Mouse (Mus musculus): ENCODE data around the gene Nup210.
"Not testable (repeated sequence)": the region's sequence is repeated elsewhere in the genome, so short reads cannot be mapped to it uniquely, and the experiment has no call there.

Gene Nup210

GRCm38 (mm10) chr6:91139846-91140245, 23.2 kb upstream of the Nup210 start:
- no peak for DNase-seq (ENCODE audit: low spot score in 2 of 2)

DNA sequence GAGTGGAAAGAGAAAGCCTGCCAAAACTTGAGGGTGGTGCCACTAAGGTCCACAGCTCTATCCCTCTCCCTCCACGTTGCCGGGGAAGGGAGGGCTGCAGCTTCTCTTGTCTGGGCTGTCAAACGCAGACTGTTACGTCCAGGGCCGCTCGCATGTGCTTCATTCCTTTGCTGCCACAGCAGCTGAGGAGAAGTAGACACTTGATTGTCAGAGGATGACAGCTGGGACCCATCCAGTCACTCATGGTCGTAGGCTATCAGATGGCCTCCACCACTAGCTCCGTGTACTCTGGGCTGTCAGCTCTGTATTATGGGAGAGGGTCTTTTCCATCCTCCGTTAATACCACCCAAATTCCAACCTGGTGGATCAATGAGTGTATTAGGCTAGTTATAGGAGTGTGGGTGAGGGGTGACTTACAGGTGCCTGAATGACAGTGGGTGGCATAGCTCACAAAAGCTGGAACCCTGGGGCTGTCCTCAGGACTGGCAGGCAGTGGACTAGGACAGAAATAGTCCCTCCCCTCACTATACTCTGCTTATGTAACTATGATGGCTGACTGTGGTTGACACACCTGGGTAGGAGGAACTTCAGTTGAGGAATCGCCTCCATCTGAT, 20.8 kb upstream of the Nup210 start:
- DNase-seq (ENCODE audit: low spot score in 2 of 2): no peak

DNA sequence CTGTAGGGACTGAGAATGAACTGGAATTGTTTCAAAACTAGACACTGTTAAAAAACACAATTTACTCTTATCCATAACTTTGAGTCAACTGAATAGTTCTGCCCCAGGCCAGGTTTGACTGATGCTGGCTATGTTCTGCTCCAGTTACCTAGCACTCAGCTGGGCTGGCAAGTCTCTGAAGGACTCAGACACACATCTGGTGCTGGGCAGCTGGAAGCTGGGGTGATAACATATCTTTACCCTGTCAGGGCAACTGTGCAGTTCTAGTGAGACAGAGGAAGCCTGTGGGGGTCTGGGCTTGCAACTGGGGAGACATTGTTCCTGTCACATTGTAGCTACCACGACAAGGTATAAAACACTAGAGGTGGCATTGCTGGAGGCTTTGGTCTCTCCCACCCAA, 14.2 kb upstream of the Nup210 start:
- DNase-seq (ENCODE audit: low spot score in 2 of 2): no peak

DNA sequence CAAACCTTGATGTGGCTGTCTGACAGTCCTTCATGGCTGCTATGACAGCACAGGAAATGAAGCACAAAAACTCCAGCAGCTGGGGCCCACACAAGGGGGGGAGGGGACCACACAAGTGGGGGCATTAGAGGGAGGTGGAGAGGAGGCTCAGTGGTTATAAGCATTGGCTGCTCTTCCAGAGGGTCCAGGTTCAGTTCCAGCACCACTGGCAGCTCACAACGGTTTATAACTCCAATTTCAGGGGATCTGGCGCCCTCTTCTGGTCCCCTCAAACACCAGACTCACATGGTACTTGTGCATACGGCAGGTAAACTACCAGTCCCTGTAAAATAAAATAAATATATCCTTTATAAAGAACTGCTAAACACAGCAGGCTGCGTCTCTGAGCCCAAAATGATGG, 12.4 kb upstream of the Nup210 start:
- no peak for DNase-seq (ENCODE audit: low spot score in 2 of 2)

DNA sequence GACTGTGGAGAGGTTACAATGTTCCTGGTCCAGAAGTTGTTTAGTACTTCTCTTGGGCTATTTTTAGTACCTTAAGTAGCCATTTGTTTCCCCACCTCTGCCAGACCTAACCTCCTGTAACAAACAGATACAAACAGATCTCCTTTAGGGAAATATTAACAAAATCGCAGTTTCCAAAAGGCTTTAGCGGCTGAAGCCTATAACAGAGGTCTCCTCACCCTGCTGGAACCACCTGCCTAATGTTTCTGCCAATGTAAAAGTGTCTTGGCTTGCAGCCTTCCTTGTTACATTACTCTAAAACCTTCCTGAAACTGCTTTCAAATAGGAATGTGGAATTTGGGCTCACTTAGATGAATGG, 8.6 kb upstream of the Nup210 start:
- no peak for DNase-seq (ENCODE audit: low spot score in 2 of 2)

DNA sequence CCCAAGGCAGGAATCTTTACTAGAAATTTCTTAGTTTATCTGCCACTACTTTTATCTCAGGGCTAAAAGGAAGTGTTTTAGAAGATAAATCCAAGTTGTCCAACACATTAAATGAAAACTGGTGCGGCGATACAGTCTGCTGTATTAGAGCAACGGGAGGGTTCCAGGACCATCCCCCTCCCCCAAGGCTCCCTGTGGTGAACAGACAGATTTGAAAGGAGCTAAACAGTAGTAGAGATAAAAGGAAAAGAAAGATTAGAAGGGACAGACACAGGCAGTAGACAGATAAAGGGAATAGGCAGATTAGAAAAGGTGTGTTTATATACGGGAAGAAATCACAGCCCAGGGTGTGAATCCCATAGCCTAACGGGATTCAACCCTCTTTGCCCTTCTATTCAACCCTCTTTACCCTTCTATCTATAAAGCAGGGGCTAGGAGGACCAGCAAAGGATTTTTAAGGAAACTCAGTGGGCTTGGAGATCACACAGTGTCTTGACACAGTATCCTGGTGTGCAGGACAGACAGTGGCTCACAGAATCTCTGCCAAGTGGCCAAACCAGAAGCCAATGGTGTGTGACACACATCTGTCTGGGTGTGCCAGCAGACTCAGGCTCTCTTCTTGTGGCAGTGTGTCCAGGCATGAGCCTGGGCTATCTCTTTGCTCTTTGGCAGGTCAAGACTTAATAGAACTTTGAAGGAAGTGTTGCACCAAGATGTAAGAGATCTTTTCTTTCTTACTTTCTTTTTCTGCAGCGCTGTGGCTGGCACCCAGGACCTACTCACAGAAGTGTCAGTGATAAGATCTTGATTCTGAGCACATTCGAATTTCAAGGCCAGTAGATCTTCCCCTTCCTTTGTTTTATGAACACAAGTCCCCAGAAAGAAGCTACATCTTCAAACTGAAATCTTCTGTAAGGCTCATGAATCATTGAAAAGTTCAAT, 7.9 kb upstream of the Nup210 start:
- DNase-seq (ENCODE audit: low spot score in 2 of 2): no peak

- DNase-seq (ENCODE audit: low spot score in 2 of 2): no peak
These were observed 6.8 kb upstream of the Nup210 start for GRCm38 (mm10) chr6:91123453-91123852.

DNA sequence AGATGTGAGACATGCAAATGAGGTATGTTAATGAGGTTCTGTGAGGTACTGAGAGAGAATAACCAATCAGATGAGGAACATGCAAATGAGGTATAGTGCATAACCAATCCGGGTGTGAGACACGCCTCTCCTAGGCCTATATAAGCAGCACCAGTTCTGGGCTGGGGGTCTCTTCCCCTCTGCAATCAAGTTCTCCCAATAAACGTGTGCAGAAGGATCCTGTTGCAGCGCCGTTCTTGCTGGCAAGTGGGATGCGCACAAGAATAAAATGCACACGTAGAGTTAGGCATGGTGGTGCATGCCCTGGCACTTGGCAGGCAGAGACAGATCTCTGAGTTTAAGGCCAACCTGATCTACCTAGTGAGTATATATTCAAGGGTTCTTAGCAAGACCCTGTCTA, 4.5 kb upstream of the Nup210 start:
- DNase-seq (ENCODE audit: low spot score in 2 of 2): not testable (repeated sequence)

DNA sequence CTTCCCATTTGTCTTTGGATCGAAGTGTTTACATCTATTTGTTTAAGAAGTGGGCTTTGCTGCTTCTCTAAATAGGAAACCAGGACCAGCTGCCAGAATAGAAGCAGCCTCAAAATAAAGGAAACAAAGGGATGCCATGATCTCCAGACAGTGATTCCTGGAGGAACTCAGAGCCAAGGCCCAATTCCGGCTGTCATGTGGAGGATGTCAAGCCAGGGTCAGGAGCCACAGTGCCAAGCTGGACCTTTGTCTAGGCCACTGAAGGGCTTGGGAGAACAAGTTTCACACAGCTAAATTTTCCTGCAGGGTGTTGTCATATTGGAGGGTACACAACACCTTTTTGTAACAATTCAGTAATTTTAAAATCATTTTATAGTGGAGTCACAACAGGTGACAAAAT, 3.6 kb upstream of the Nup210 start:
- no peak for DNase-seq (ENCODE audit: low spot score in 2 of 2)

DNA sequence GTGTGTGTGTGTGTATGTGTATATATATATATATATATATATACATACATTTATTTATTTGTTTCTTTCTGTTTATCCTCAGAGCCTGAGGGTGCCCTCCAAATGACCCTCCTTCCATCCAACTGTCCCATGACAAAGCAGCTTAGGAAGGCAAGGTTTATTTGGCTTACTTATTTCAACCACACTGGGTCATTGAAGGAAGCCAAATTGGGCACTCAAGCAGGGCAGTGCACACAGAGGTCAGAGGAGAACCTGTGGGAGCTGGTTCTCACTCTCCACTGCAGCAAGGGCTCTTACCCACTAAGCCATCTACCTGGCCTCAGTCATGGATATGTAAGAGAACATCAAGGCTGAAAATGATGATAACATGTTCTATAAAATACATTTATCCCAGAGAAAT, 1.9 kb upstream of the Nup210 start:
- DNase-seq (ENCODE audit: low spot score in 2 of 2): no peak

GRCm38 (mm10) chr6:91117149-91117548, 520 bp upstream of the Nup210 start:
- no peak for DNase-seq (ENCODE audit: low spot score in 2 of 2)

- DNase-seq (ENCODE audit: low spot score in 2 of 2): no peak
These were observed 776 bp downstream of the Nup210 start for GRCm38 (mm10) chr6:91115863-91116243.

DNA sequence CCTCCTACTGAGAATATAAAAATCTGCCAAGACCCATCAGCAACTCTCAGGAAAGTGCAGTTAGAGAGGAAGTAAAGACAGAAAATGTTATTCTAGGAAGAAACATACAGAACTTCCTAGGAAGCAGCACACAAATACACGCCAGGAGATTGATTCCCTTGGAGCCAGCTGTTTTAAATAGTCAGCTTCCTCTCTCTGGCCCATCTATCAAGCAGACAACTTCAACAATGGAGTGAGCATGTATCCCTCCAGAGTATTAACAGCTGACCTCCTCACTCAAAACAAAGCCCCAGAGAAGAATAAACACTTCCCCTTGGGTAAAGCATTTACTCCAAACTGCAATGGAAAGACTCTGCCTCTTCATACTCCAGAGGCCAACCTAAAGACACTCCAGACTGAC, 1.5 kb downstream of the Nup210 start:
- no peak for DNase-seq (ENCODE audit: low spot score in 2 of 2)

DNA sequence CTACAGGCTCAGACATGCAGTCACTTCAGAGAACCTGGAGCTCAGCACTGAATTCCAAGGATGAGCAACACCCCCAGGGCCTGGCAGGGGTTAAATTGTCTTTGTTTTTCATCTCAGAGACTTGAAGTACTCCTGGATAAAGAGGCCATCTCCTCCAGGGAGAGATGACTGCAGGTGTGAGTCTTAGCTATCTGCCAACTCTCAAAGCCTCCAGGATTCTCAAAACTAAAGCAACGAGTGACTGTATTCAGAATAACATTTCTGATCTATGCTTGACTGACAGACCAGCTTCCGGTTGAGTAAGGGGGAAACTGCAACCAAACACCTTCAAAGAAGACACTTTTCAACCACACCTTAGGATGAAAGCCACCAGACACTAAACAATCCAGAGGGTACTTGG, 1.9 kb downstream of the Nup210 start:
- DNase-seq (ENCODE audit: low spot score in 2 of 2): no peak

- DNase-seq (ENCODE audit: low spot score in 2 of 2): no peak
These were observed 4.7 kb downstream of the Nup210 start for GRCm38 (mm10) chr6:91111954-91112252.

GRCm38 (mm10) chr6:91111141-91111953, 5.3 kb downstream of the Nup210 start:
- no peak for DNase-seq (ENCODE audit: low spot score in 2 of 2)

DNA sequence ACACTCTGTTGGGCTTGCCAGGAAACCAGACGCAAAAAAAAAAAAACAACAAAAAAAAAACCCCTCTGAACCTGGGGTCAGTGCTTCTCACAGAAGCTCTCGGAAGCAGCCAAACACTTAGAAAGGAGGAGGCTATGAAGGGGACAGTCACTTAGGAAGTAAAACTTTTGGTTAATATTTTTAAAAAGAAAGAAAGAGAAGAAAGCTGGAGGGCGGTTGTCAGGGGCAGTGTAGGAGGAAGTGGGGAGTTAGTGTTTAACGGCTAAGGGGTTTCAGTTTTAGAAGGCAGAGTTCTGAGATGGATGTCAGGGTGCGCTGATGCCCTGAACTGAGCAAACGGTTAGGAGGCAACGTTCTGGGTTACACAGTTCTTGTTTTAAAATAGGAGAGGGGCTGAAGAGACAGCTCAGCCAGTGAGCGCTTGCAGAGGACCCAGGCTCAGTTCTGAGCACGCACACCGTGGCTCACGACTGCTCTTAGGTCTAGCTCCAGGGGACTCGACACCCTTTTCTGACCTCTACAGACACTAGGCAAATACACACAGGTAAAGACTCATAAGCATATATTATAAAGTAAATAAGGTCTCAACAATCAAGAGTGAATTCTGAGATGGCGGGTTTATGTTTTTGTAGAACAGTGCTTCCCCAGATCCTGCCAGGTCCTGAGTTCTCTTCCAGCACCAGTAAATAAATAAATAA, 6.2 kb downstream of the Nup210 start:
- DNase-seq (ENCODE audit: low spot score in 2 of 2): no peak

- no peak for DNase-seq (ENCODE audit: low spot score in 2 of 2)
These were observed 7.1 kb downstream of the Nup210 start for GRCm38 (mm10) chr6:91109489-91109888.

GRCm38 (mm10) chr6:91108917-91109450, 7.6 kb downstream of the Nup210 start:
- DNase-seq (ENCODE audit: low spot score in 2 of 2): no peak

- no peak for DNase-seq (ENCODE audit: low spot score in 2 of 2)
These were observed 8.2 kb downstream of the Nup210 start for GRCm38 (mm10) chr6:91108301-91108916.

- DNase-seq (ENCODE audit: low spot score in 2 of 2): no peak
These were observed 11.1 kb downstream of the Nup210 start for GRCm38 (mm10) chr6:91105400-91106129.
